Mouse (Mus musculus) midbrain, embryonic 14.5 days (tissue): ENCODE measurements at regions not wholly inside any gene's neighbourhood (a gene's known extent, or its start where the extent isn't known, plus 50 kb on each side); places are given as distances from the start of the nearest gene placed in this dataset.

Source experiments
- ATAC-seq: fragments of 200-750 bp; cut with Nextera tagmentation; 2 replicates; pipeline ENCODE4 v1.8.0; 2017; ENCODE audit warnings: moderate number of reproducible peaks, moderate library complexity; ENCODE audit not compliant: low FRiP score, low TSS enrichment
- DNase-seq: peaks from one replicate; pipeline ENCODE4 v3.0.0-alpha.2; 2015
- H3K27ac ChIP-seq: fragments of 300-500 bp; sonication (generic); replicated peaks from 2 replicates; pipeline ENCODE4 v1.5.1; 2014; ENCODE audit warnings: mild to moderate bottlenecking, low read depth, low read length, moderate library complexity
- H3K27me3 ChIP-seq: fragments of 300-500 bp; sonication (generic); 2 replicates; pipeline ENCODE4 v1.6.1; 2014; ENCODE audit warnings: low read length, control low read depth, mixed read lengths; ENCODE audit not compliant: control insufficient read depth, insufficient read depth
- H3K36me3 ChIP-seq: fragments of 300-500 bp; sonication (generic); 2 replicates; pipeline ENCODE4 v1.6.1; 2014; ENCODE audit warnings: low read length, control low read depth; ENCODE audit not compliant: control insufficient read depth, insufficient read depth
- H3K4me1 ChIP-seq: fragments of 300-500 bp; sonication (generic); 2 replicates; pipeline ENCODE4 v1.6.1; 2014; ENCODE audit warnings: mild to moderate bottlenecking, antibody characterized with exemption, low read length, control low read depth; ENCODE audit not compliant: control insufficient read depth, insufficient read depth
- H3K4me2 ChIP-seq: fragments of 300-500 bp; sonication (generic); 2 replicates; pipeline ENCODE4 v1.6.1; 2014; ENCODE audit warnings: mild to moderate bottlenecking, low read length, moderate library complexity
- H3K4me3 ChIP-seq: fragments of 300-500 bp; sonication (generic); replicated peaks from 2 replicates; pipeline ENCODE4 v1.5.1; 2014; ENCODE audit warnings: low read depth, low read length
- H3K9ac ChIP-seq: fragments of 300-500 bp; sonication (generic); replicated peaks from 2 replicates; pipeline ENCODE4 v1.6.1; 2014; ENCODE audit warnings: mild to moderate bottlenecking, low read length, moderate library complexity
- H3K9me3 ChIP-seq: fragments of 300-500 bp; sonication (generic); 2 replicates; pipeline ENCODE4 v1.6.1; 2016; ENCODE audit warnings: low read length, control low read depth, mixed read lengths; ENCODE audit not compliant: control insufficient read depth
- WGBS: fragments of 180-500 bp; shearing (Covaris S2); extraction: QIAGEN DNeasy Blood & Tissue Kit; methylation state at CpG from one replicate; pipeline ENCODE4 v1.1.7; 2014; 5-methylcytosine and 5-hydroxymethylcytosine counted together

- H3K4me1 ChIP-seq: peaks cover 23% of the 10 kb centered on the region; the same call in 1 of the 2 replicates
- H3K4me2 ChIP-seq: no peak overlapping the region
- peak; percentile 74; the same call in 1 of the 2 replicates for ATAC-seq
- H3K9ac ChIP-seq: no peak overlapping the region
- 24% methylated on average over 11 of the region's 11 CpGs for WGBS
- H3K9me3 ChIP-seq: no peaks in the 10 kb centered on the region
- H3K27me3 ChIP-seq: no peaks in the 10 kb centered on the region
- peak; percentile 68 for DNase-seq
- H3K27ac ChIP-seq: peak overlapping the region; percentile 81
- H3K36me3 ChIP-seq: no peaks in the 10 kb centered on the region
- H3K4me3 ChIP-seq: no peak overlapping the region
Measured at GRCm38 (mm10) chr2:33983112-33983748, 95.5 kb upstream of the Mvb12b start.

- H3K4me3 ChIP-seq: no peak overlapping the region
- H3K27ac ChIP-seq: peak overlapping the region; percentile 81; the same call in 1 of the 2 replicates
- H3K9ac ChIP-seq: no peak overlapping the region
- no peaks in the 10 kb centered on the region for H3K9me3 ChIP-seq
- no peak overlapping the region for H3K4me2 ChIP-seq
- 45% methylated on average over 8 of the region's 8 CpGs for WGBS
- ATAC-seq (no peak), DNase-seq (no peak)
- H3K4me1 ChIP-seq: peaks cover 23% of the 10 kb centered on the region; the same call in 1 of the 2 replicates
- no peaks in the 10 kb centered on the region for H3K27me3 ChIP-seq
- H3K36me3 ChIP-seq: no peaks in the 10 kb centered on the region
Measured at GRCm38 (mm10) chr2:33981936-33982335, 94.2 kb upstream of the Mvb12b start.

GRCm38 (mm10) chr2:33981321-33981720, 93.6 kb upstream of the Mvb12b start:
- Histone ChIP-seq H3K9ac (no peak overlapping the region), H3K27ac (0 out of 2 replicates have a peak overlapping the region, but pooled peaks have one; percentile 81), H3K36me3 (no peaks in the 10 kb centered on the region), H3K27me3 (no peaks in the 10 kb centered on the region), H3K4me2 (no peak overlapping the region), H3K9me3 (no peaks in the 10 kb centered on the region), H3K4me1 (peaks cover 23% of the 10 kb centered on the region; the same call in 1 of the 2 replicates), H3K4me3 (no peak overlapping the region)
- no peak for ATAC-seq
- 64% methylated on average over 7 of the region's 7 CpGs for WGBS
- DNase-seq: no peak

- H3K4me1 ChIP-seq: peaks cover 23% of the 10 kb centered on the region; the same call in 1 of the 2 replicates
- H3K4me2 ChIP-seq: no peak overlapping the region
- no peak overlapping the region for H3K4me3 ChIP-seq
- H3K9ac ChIP-seq: no peak overlapping the region
- no peak overlapping the region for H3K27ac ChIP-seq
- no peaks in the 10 kb centered on the region for H3K36me3 ChIP-seq
- DNase-seq (no peak), ATAC-seq (no peak)
- H3K9me3 ChIP-seq: no peaks in the 10 kb centered on the region
- no peaks in the 10 kb centered on the region for H3K27me3 ChIP-seq
- 84% methylated on average over 10 of the region's 10 CpGs for WGBS
Measured at GRCm38 (mm10) chr2:33980884-33981283, 93.1 kb upstream of the Mvb12b start.

GRCm38 (mm10) chr2:33979276-33979675, 91.5 kb upstream of the Mvb12b start:
- no peak overlapping the region for H3K4me3 ChIP-seq
- H3K4me2 ChIP-seq: no peak overlapping the region
- no peak overlapping the region for H3K9ac ChIP-seq
- no peak for DNase-seq
- peaks cover 33% of the 10 kb centered on the region for H3K4me1 ChIP-seq
- H3K27ac ChIP-seq: no peak overlapping the region
- no peaks in the 10 kb centered on the region for H3K36me3 ChIP-seq
- H3K9me3 ChIP-seq: no peaks in the 10 kb centered on the region
- H3K27me3 ChIP-seq: no peaks in the 10 kb centered on the region
- no peak for ATAC-seq

- Histone ChIP-seq H3K4me1 (peaks cover 32% of the 10 kb centered on the region), H3K4me2 (no peak overlapping the region), H3K9me3 (no peaks in the 10 kb centered on the region), H3K27ac (no peak overlapping the region), H3K27me3 (no peaks in the 10 kb centered on the region), H3K4me3 (no peak overlapping the region), H3K9ac (no peak overlapping the region), H3K36me3 (no peaks in the 10 kb centered on the region)
- 92% methylated on average over 4 of the region's 4 CpGs for WGBS
- ATAC-seq: no peak
- DNase-seq: no peak
Measured at GRCm38 (mm10) chr2:33978550-33978949, 90.8 kb upstream of the Mvb12b start.

- no peak for ATAC-seq
- H3K9ac ChIP-seq: no peak overlapping the region
- H3K36me3 ChIP-seq: no peaks in the 10 kb centered on the region
- H3K27me3 ChIP-seq: no peaks in the 10 kb centered on the region
- H3K9me3 ChIP-seq: no peaks in the 10 kb centered on the region
- H3K4me3 ChIP-seq: no peak overlapping the region
- DNase-seq: no peak
- WGBS: 76% methylated on average over 20 of the region's 20 CpGs
- peaks cover 25% of the 10 kb centered on the region for H3K4me1 ChIP-seq
- no peak overlapping the region for H3K4me2 ChIP-seq
- no peak overlapping the region for H3K27ac ChIP-seq
Measured at GRCm38 (mm10) chr2:33977576-33978352, 90.0 kb upstream of the Mvb12b start.

GRCm38 (mm10) chr2:33977151-33977550, 89.4 kb upstream of the Mvb12b start:
- peaks cover 22% of the 10 kb centered on the region for H3K4me1 ChIP-seq
- 94% methylated on average over 5 of the region's 5 CpGs for WGBS
- no peak for ATAC-seq
- no peaks in the 10 kb centered on the region for H3K36me3 ChIP-seq
- H3K27me3 ChIP-seq: no peaks in the 10 kb centered on the region
- DNase-seq: no peak
- no peak overlapping the region for H3K4me2 ChIP-seq
- H3K9ac ChIP-seq: no peak overlapping the region
- no peak overlapping the region for H3K27ac ChIP-seq
- no peak overlapping the region for H3K4me3 ChIP-seq
- H3K9me3 ChIP-seq: no peaks in the 10 kb centered on the region

- Histone ChIP-seq H3K27ac (no peak overlapping the region), H3K9ac (no peak overlapping the region), H3K27me3 (no peaks in the 10 kb centered on the region), H3K9me3 (no peaks in the 10 kb centered on the region), H3K4me3 (no peak overlapping the region), H3K4me1 (peaks cover 17% of the 10 kb centered on the region), H3K36me3 (no peaks in the 10 kb centered on the region), H3K4me2 (no peak overlapping the region)
- WGBS: 91% methylated on average over 9 of the region's 9 CpGs
- no peak for ATAC-seq
- DNase-seq: no peak
Measured at GRCm38 (mm10) chr2:33976183-33976582, 88.4 kb upstream of the Mvb12b start.
